Comparison of ENCODE assay signal across 9 mouse cellular contexts in genomic region chr3:146939391-146940250, GRCm38 (mm10).
DNase-seq lines count a peak whose midpoint lies in the region; ATAC-seq and TF ChIP-seq lines count a peak whose summit lies in the region.
"Had no signal": no experiment of that assay in that cellular context is flagged by ENCODE, and none has a peak within 500 bp of the region (broad histone marks: within the 10 kb centered on the region; RNA-seq: fewer than 3 reads in every experiment).

No protein-coding gene starts in this region.

- H3K9ac ChIP-seq in intestine, embryonic 15.5 days = no peak overlapping the region
- H3K9ac ChIP-seq: limb, embryonic 15.5 days had no signal

- no peak for TF ChIP-seq POLR2A in olfactory bulb, adult 2 months (IDR thresholded peaks at IDR 0.05; ENCODE audit: insufficient read depth, low read depth, low read length)

- ATAC-seq in intestine, embryonic 15.5 days = peak; percentile 65; the same call in 1 of the 2 replicates
- ATAC-seq in granulocyte monocyte progenitor cell, adult 5-6 weeks (replicated peaks; ENCODE audit: poor library complexity, severe bottlenecking) = no peak; the same call in 1 of the 2 replicates

- no peaks in the 10 kb centered on the region; the same call in 1 of the 2 replicates for H3K9me3 ChIP-seq in forebrain, embryonic 10.5 days
- no peaks in the 10 kb centered on the region for H3K9me3 ChIP-seq in intestine, embryonic 15.5 days
- H3K9me3 ChIP-seq: limb, embryonic 15.5 days had no signal

- WGBS in forebrain, embryonic 10.5 days = 27% methylated on average over 21 of the region's 21 CpGs
- 26% methylated on average over 21 of the region's 21 CpGs for WGBS in intestine, embryonic 15.5 days
- WGBS in olfactory bulb, adult 2 months = 29% methylated on average over 21 of the region's 21 CpGs

- peak overlapping the region; percentile 35; the same call in 1 of the 2 replicates for H3K4me3 ChIP-seq in forebrain, embryonic 10.5 days
- no peak overlapping the region for H3K4me3 ChIP-seq in intestine, embryonic 15.5 days (replicated peaks)
- peak overlapping the region; percentile 10; the same call in 1 of the 2 replicates for H3K4me3 ChIP-seq in olfactory bulb, adult 2 months (ENCODE audit: insufficient read depth, low read depth, low read length)
- H3K4me3 ChIP-seq: limb, embryonic 15.5 days had no signal

- peaks cover 8% of the 10 kb centered on the region for H3K4me1 ChIP-seq in forebrain, embryonic 10.5 days
- H3K4me1 ChIP-seq in intestine, embryonic 15.5 days (replicated peaks) = no peaks in the 10 kb centered on the region
- H3K4me1 ChIP-seq in olfactory bulb, adult 2 months (ENCODE audit: control insufficient read depth, insufficient read depth, low read length) = 0 out of 2 replicates have a peak, but pooled peaks cover 2% of the 10 kb centered on the region
- H3K4me1 ChIP-seq: limb, embryonic 15.5 days had no signal

- no peak overlapping the region for H3K27ac ChIP-seq in forebrain, embryonic 10.5 days
- no peak overlapping the region for H3K27ac ChIP-seq in intestine, embryonic 15.5 days
- no peak overlapping the region for H3K27ac ChIP-seq in olfactory bulb, adult 2 months (ENCODE audit: insufficient read depth, low read depth, low read length)
- H3K27ac ChIP-seq: limb, embryonic 15.5 days had no signal

- TF ChIP-seq CTCF in olfactory bulb, adult 2 months (IDR thresholded peaks at IDR 0.05; ENCODE audit: insufficient read depth, low read depth, low read length) = no peak

- peak; percentile 46 to 60 for DNase-seq in kidney, postnatal 4 days
- no peak for DNase-seq in kidney, adult 9 months
- peak; percentile 4 for DNase-seq in adrenal gland, postnatal 25 days
- DNase-seq in forebrain, embryonic 10.5 days (ENCODE audit: extremely low spot score, low spot score) = peak; percentile 52
- DNase-seq in frontal cortex, postnatal 10 days (ENCODE audit: low spot score in 2 of 2) = no peak

- H3K4me2 ChIP-seq in intestine, embryonic 15.5 days (replicated peaks) = no peak overlapping the region; the same call in 1 of the 2 replicates
- H3K4me2 ChIP-seq: limb, embryonic 15.5 days had no signal

- peaks cover 9% of the 10 kb centered on the region; the same call in 1 of the 2 replicates for H3K27me3 ChIP-seq in forebrain, embryonic 10.5 days (ENCODE audit: poor library complexity, severe bottlenecking)
- H3K27me3 ChIP-seq in intestine, embryonic 15.5 days (replicated peaks) = no peaks in the 10 kb centered on the region
- H3K27me3 ChIP-seq: limb, embryonic 15.5 days had no signal

- no peaks in the 10 kb centered on the region for H3K36me3 ChIP-seq in forebrain, embryonic 10.5 days (replicated peaks)
- H3K36me3 ChIP-seq in intestine, embryonic 15.5 days = no peaks in the 10 kb centered on the region
- H3K36me3 ChIP-seq: limb, embryonic 15.5 days had no signal

Comparison
In these comparisons a context has a peak if more than half of its experiments do, and no peak if none do; other contexts are left out.
1. DNase-seq: peak in kidney, postnatal 4 days (2 of 2), adrenal gland, postnatal 25 days (single experiment) and forebrain, embryonic 10.5 days (single experiment); none in kidney, adult 9 months (single experiment) and frontal cortex, postnatal 10 days (0 of 2).